Mouse (Mus musculus) liver, embryonic 14.5 days (tissue): Measurements from ENCODE around the gene Itgad. TPM values are rescaled to one million over a fixed set of nuclear protein-coding genes. Genes with fewer than 3 reads are reported as not detected.

Source experiments
- ATAC-seq: fragments of 200-750 bp; cut with Nextera tagmentation; 2 replicates; pipeline ENCODE4 v1.8.0; 2017; ENCODE audit warnings: moderate number of reproducible peaks, mild to moderate bottlenecking, moderate library complexity; ENCODE audit not compliant: insufficient read depth
- DNase-seq, 3 experiments: peaks; one replicate each; pipeline ENCODE4 v3.0.0-alpha.2; 2012 to 2013; ENCODE audit warnings: low read depth in 3 of 3, low spot score in 3 of 3
- H3K27ac ChIP-seq: fragments of 300-500 bp; sonication (generic); 2 replicates; pipeline ENCODE4 v1.5.1; 2014; ENCODE audit warnings: moderate library complexity, mild to moderate bottlenecking, control low read depth, inconsistent platforms
- H3K27me3 ChIP-seq: fragments of 300-500 bp; sonication (generic); 2 replicates; pipeline ENCODE4 v1.6.1; 2014; ENCODE audit warnings: mild to moderate bottlenecking, low read length, moderate library complexity; ENCODE audit not compliant: control insufficient read depth, insufficient read depth
- H3K36me3 ChIP-seq: fragments of 300-500 bp; sonication (generic); replicated peaks from 2 replicates; pipeline ENCODE4 v1.6.1; 2014; ENCODE audit warnings: low read depth; ENCODE audit not compliant: control insufficient read depth, insufficient read depth
- H3K4me1 ChIP-seq, 2 experiments: fragments of 200-500 bp in 1 of 2; fragments of 300-500 bp in 1 of 2; sonication (generic) in 1 of 2; replicated peaks; 2 replicates each; pipeline ENCODE4 v1.6.1; 2012 to 2014; ENCODE audit warnings: antibody characterized with exemption in 1 of 2, inconsistent platforms in 1 of 2, low read length in 1 of 2; ENCODE audit not compliant: control insufficient read depth in 2 of 2, insufficient read depth in 2 of 2
- H3K4me2 ChIP-seq: fragments of 300-500 bp; sonication (generic); 2 replicates; pipeline ENCODE4 v1.6.1; 2014; ENCODE audit warnings: low read depth, mild to moderate bottlenecking, control low read depth, moderate library complexity
- H3K4me3 ChIP-seq, 2 experiments: fragments of 200-500 bp in 1 of 2; fragments of 300-500 bp in 1 of 2; sonication (generic) in 1 of 2; 2 replicates each; pipeline ENCODE4 v1.5.1; 2012 to 2014; ENCODE audit warnings: low read depth in 2 of 2, low read length in 2 of 2, mild to moderate bottlenecking in 2 of 2, control low read depth in 1 of 2, inconsistent platforms in 1 of 2, moderate library complexity in 1 of 2; ENCODE audit not compliant: insufficient read depth in 1 of 2
- H3K9ac ChIP-seq: fragments of 300-500 bp; sonication (generic); replicated peaks from 2 replicates; pipeline ENCODE4 v1.6.1; 2014; ENCODE audit warnings: mild to moderate bottlenecking, control low read depth, moderate library complexity
- H3K9me3 ChIP-seq: fragments of 300-500 bp; sonication (generic); 2 replicates; pipeline ENCODE4 v1.6.1; 2016; ENCODE audit warnings: low read length, mixed read lengths; ENCODE audit not compliant: control insufficient read depth
- CTCF ChIP-seq: IDR thresholded peaks from 2 replicates; pipeline ENCODE4 v1.5.1; 2016; ENCODE audit warnings: antibody characterized with exemption, low read depth, control low read depth
- EP300 ChIP-seq: IDR thresholded peaks from 2 replicates; pipeline ENCODE4 v1.6.1; 2016; ENCODE audit warnings: antibody characterized with exemption, low read depth
- WGBS: fragments of 180-500 bp; shearing (Covaris S2); extraction: QIAGEN DNeasy Blood & Tissue Kit; methylation state at CpG from one replicate; pipeline ENCODE4 v1.1.7; 2014; ENCODE audit not compliant: insufficient replicate concordance; 5-methylcytosine and 5-hydroxymethylcytosine counted together
- polyA plus RNA-seq, 2 experiments: library from polyadenylated mRNA; depleted of rRNA in 1 of 2; stranded (reverse) in 1 of 2; unstranded in 1 of 2; fragments of >200 nt; fragmentation: Nextera tagmentation in 1 of 2; extraction: Ambion mirVana in 1 of 2; gene quantifications; 2 replicates each; pipeline versions ENCODE4 v1.2.1 to v1.2.3; 2012 to 2014

Itgad gene
- polyA plus RNA-seq, 2 experiments: 0.01 TPM; not detected in 1

DNA sequence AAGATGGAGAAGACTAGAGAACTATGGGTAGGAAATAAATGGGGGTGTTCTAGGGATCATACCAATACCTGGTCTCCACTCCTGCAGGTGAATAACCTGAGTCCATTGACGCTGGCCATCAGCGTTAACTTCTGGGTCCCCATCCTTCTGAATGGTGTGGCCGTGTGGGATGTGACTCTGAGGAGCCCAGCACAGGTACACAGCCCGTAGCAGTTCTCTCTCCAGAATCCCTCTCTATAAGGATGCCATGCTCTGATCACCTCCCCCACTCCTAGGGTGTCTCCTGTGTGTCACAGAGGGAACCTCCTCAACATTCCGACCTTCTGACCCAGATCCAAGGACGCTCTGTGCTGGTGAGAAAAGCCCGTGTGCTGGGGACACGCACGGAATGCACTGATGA lies 48.9 kb downstream of the Itgad start:
- no peaks in the 10 kb centered on the region for H3K27me3 ChIP-seq
- ATAC-seq: no peak
- TF ChIP-seq EP300 (no peak), CTCF (no peak)
- no peak for DNase-seq
- no peaks in the 10 kb centered on the region for H3K36me3 ChIP-seq
- H3K4me2 ChIP-seq: no peak overlapping the region
- WGBS: 80% methylated on average over 9 of the region's 9 CpGs
- no peaks in the 10 kb centered on the region for H3K9me3 ChIP-seq
- no peak overlapping the region for H3K4me3 ChIP-seq
- no peak overlapping the region for H3K9ac ChIP-seq
- no peak overlapping the region for H3K27ac ChIP-seq
- no peaks in the 10 kb centered on the region for H3K4me1 ChIP-seq

DNA sequence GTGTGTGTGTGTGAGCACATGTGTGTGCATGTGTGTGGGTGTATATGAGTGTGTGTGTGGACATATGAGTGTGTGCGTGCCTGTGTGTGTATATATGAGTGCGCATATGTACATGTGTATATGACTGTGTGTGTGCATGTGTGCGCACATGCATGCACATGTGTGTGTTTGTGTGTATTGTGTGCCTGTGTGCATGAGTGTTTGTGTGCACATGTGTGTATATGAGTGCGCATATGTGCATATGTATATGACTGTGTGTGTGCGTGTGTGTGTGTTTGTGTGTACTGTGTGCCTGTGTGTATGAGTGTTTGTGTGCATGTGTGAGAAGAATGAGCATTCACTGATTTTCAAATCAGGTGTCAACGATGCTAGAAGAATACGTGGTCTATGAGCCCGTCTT lies 50.0 kb downstream of the Itgad start:
- Histone ChIP-seq H3K36me3 (no peaks in the 10 kb centered on the region), H3K9ac (no peak overlapping the region), H3K4me3 (no peak overlapping the region), H3K4me2 (no peak overlapping the region), H3K27ac (no peak overlapping the region), H3K27me3 (no peaks in the 10 kb centered on the region), H3K4me1 (no peaks in the 10 kb centered on the region), H3K9me3 (no peaks in the 10 kb centered on the region)
- TF ChIP-seq CTCF (no peak), EP300 (no peak)
- WGBS: 78% methylated on average over 8 of the region's 8 CpGs
- no peak for DNase-seq
- no peak for ATAC-seq

DNA sequence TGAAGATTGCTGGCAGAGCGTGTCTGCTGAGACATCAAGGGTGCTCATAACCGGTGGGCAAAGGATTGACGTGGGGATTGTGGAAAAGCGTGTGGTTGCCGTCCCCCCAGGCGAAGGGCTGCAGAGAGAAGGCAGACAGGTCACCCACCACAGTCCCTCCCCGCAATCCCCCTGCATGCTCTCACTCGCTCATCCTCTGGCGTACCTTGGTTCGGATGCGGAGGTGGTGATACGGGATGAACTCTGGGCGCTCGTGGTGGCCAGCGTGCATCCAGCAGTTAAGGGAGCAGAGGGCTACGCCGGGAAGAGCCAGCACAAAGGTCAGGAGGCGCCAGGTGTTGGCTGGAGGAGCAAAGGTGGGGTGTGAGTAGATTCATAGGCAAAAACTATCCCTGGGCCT lies 51.5 kb downstream of the Itgad start:
- H3K4me2 ChIP-seq: no peak overlapping the region
- H3K27ac ChIP-seq: no peak overlapping the region
- no peaks in the 10 kb centered on the region for H3K4me1 ChIP-seq
- no peaks in the 10 kb centered on the region for H3K36me3 ChIP-seq
- DNase-seq: no peak
- no peak for ATAC-seq
- H3K4me3 ChIP-seq: no peak overlapping the region
- no peaks in the 10 kb centered on the region for H3K27me3 ChIP-seq
- TF ChIP-seq EP300 (no peak), CTCF (no peak)
- no peaks in the 10 kb centered on the region for H3K9me3 ChIP-seq
- no peak overlapping the region for H3K9ac ChIP-seq
- WGBS: 75% methylated on average over 18 of the region's 18 CpGs

DNA sequence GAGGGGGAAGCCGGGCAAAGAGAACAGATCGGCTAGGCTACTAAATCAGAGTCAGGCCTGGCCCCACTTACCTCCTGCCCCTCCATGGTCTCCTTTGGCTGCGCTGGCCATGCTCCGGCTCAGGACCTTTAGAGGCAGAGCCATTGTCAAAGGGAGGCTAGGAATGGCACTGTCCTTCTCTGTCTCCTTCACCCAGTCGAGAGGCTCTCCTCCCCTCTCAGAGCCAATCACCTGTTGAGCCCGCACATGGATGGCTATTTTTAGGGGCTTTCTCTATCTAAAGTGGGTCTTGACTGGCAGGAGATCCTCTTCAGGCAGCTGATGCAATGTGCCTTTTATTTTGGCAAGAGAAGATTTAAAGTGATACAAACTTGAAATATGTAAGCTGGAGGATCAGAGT lies 52.0 kb downstream of the Itgad start, which contains the start of gene Cox6a2:
Gene Cox6a2 (minus strand): TSS at position 236 of the 400 bp plus-strand sequence.
- WGBS: 63% methylated on average over 6 of the region's 6 CpGs
- H3K27me3 ChIP-seq: no peaks in the 10 kb centered on the region
- no peak within 1 kb of the TSS for H3K4me2 ChIP-seq
- DNase-seq (no peak), ATAC-seq (no peak)
- H3K36me3 ChIP-seq: no peaks in the 10 kb centered on the region
- no peaks in the 10 kb centered on the region for H3K9me3 ChIP-seq
- no peak within 1 kb of the TSS for H3K27ac ChIP-seq
- H3K4me3 ChIP-seq: no peak within 1 kb of the TSS
- no peak for TF ChIP-seq CTCF
- no peak for TF ChIP-seq EP300
- H3K9ac ChIP-seq: no peak within 1 kb of the TSS
- H3K4me1 ChIP-seq: no peaks in the 10 kb centered on the region

DNA sequence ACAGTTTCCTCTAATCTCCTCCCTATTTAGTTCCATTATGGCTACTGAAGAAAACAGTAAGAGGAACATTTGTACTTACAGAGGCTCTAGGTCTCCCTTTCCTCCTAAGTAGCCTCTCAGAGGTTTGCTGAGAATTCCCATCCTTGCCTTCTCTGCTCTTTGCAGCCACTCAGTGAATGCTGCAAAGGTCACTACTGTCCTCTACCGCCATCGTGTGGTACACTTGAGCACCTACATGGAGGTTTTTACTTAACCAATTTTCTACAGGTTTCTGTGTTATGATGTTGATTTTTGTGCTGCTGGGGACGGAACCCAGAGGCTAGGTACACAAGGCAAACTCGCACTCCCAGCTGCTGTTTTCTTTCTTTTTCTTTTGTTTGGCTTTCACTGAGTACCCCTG lies 54.0 kb downstream of the Itgad start:
- TF ChIP-seq EP300: no peak
- TF ChIP-seq CTCF: peak; percentile 89
- no peaks in the 10 kb centered on the region for H3K4me1 ChIP-seq
- no peak for ATAC-seq
- no peaks in the 10 kb centered on the region for H3K9me3 ChIP-seq
- H3K27me3 ChIP-seq: no peaks in the 10 kb centered on the region
- H3K4me3 ChIP-seq: no peak overlapping the region
- peak; percentile 14 to 32 (median 22) for DNase-seq
- no peak overlapping the region for H3K27ac ChIP-seq
- 7% methylated on average over 4 of the region's 4 CpGs for WGBS
- H3K4me2 ChIP-seq: no peak overlapping the region
- no peaks in the 10 kb centered on the region for H3K36me3 ChIP-seq
- H3K9ac ChIP-seq: no peak overlapping the region

DNA sequence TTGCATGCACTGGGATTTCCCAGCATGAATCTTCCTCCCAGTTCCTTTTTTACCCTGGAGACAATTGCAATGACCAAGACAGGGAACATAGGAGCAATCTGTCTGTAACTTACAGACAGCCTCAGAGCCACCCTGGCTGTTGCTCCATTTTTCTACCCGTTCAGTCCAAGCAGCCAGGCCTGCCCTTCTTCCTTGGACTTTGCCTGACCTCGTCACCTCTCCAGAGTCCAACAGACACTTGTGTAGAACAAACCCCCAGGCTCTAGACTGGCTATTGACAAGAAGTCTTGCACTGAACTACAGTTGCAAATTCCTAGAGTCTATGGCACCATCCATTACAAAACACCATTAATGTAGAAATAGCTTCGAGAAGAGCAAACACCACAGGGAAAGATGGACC lies 55.6 kb downstream of the Itgad start:
- Histone ChIP-seq H3K4me1 (no peaks in the 10 kb centered on the region), H3K9me3 (no peaks in the 10 kb centered on the region), H3K4me2 (no peak overlapping the region), H3K27ac (no peak overlapping the region), H3K36me3 (no peaks in the 10 kb centered on the region), H3K4me3 (no peak overlapping the region), H3K27me3 (no peaks in the 10 kb centered on the region), H3K9ac (no peak overlapping the region)
- no peak for TF ChIP-seq EP300
- TF ChIP-seq CTCF: no peak
- DNase-seq: no peak
- 44% methylated on average over 3 of the region's 3 CpGs for WGBS
- no peak for ATAC-seq
